Mouse (Mus musculus): ENCODE data around the gene Gpank1. TPM values are rescaled to one million over a fixed set of nuclear protein-coding genes. Genes with fewer than 3 reads are reported as not detected.

Gpank1 gene
- polyA plus RNA-seq, 1 experiment = not detected

DNA sequence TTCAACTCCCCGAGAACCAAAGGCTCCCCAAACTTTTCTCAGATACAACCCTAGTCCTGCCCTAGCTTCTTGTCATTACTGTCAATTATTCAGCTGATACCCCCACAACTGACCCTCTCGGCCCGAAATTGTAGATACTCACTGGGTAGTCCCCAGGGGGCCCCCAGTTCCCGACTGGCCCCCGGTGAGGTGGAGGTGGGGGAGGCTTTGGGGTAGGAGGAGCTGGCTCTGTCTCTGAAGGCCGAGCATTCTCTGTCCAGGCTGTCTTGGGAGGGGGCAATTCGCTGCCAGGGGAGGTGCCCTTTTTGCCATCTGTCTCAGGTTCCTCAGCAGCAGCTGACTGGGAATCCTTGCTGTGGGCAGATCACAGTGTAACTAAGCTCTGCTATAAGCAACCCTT lies 38.4 kb downstream of the Gpank1 start:
- 76% methylated on average over 7 of the region's 7 CpGs for WGBS
- Histone ChIP-seq H3K4me1 (ENCODE audit: control insufficient read depth, insufficient read depth, low read length) (peaks cover 11% of the 10 kb centered on the region), H3K4me3 (ENCODE audit: insufficient read depth, low read depth, low read length) (no peak overlapping the region), H3K27ac (ENCODE audit: insufficient read depth, low read depth, low read length) (no peak overlapping the region)
- TF ChIP-seq POLR2A (IDR thresholded peaks at IDR 0.05; ENCODE audit: insufficient read depth, low read depth, low read length) = no peak

DNA sequence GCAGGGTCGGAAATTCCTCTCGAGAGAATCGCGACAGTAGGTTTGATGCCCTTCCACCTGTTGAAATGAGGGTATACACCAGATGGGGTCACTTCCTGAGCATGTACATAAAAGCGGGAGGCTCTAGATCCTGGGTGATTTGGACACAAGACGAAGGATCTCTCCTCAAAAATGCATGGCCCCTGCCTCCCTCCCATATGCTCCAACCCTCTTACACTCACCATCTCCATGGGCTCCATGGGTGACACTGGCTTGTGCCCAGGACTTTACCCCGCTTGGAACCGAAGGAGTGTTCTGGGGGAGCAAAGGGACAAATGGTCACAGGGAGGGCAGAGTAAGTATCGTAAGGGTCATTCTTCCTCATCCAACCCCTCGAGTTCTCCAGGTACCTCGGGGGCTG lies 40.2 kb downstream of the Gpank1 start:
- TF ChIP-seq POLR2A (IDR thresholded peaks at IDR 0.05; ENCODE audit: insufficient read depth, low read depth, low read length) = no peak
- no peak for TF ChIP-seq CTCF (IDR thresholded peaks at IDR 0.05; ENCODE audit: insufficient read depth, low read depth, low read length)
- no peak overlapping the region for H3K27ac ChIP-seq (ENCODE audit: insufficient read depth, low read depth, low read length)
- 73% methylated on average over 11 of the region's 11 CpGs for WGBS
- H3K4me1 ChIP-seq (ENCODE audit: control insufficient read depth, insufficient read depth, low read length) = peaks cover 13% of the 10 kb centered on the region
- no peak overlapping the region for H3K4me3 ChIP-seq (ENCODE audit: insufficient read depth, low read depth, low read length)

DNA sequence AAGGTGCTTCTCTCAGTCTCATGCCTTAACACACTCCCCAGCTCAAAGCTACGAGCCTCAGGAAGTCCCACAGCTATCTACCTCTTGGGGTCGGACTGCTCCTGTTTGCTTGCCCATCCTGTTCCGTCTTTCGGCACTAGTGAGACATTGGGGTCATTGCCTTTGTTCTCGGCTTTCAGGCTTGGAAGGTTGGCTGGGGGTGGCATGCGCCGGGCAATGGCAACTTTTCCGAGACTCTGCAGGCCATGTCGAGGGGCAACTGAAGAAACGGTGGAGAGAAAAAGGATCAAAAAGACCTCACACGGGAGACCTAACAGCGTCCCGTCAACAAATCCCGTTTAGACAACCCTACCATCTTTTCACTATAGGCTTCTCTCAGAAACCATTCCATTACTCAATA lies 40.9 kb downstream of the Gpank1 start:
- TF ChIP-seq POLR2A (IDR thresholded peaks at IDR 0.05; ENCODE audit: insufficient read depth, low read depth, low read length) (no peak), CTCF (IDR thresholded peaks at IDR 0.05; ENCODE audit: insufficient read depth, low read depth, low read length) (no peak)
- Histone ChIP-seq H3K27ac (ENCODE audit: insufficient read depth, low read depth, low read length) (no peak overlapping the region), H3K4me3 (ENCODE audit: insufficient read depth, low read depth, low read length) (peak overlapping the region; percentile 6; the same call in 1 of the 2 replicates), H3K4me1 (ENCODE audit: control insufficient read depth, insufficient read depth, low read length) (peaks cover 13% of the 10 kb centered on the region)
- WGBS = 36% methylated on average over 14 of the region's 14 CpGs

DNA sequence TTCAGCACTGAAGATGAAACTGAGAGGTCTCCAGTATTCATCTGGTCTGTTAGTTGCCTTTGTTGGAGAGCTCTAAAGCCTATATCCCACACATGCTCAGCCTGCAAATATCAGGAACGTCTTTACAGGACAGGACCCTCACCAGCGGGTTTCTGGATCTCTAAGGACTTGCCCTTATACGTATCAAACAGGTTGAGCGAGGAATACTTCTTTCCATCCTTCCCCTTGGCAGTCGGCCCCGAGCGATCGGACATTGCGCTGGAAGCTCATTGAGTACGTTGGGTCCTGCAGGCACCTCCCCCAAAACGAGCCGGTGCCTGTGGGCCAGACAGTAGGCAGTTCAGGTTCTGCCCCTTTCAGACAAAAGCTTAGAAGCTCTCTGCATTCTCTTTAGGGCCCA lies 41.5 kb downstream of the Gpank1 start:
- Histone ChIP-seq H3K4me1 (ENCODE audit: control insufficient read depth, insufficient read depth, low read length) (peaks cover 13% of the 10 kb centered on the region), H3K4me3 (ENCODE audit: insufficient read depth, low read depth, low read length) (peak overlapping the region; percentile 34), H3K27ac (ENCODE audit: insufficient read depth, low read depth, low read length) (no peak overlapping the region)
- WGBS = 6% methylated on average over 12 of the region's 12 CpGs
- TF ChIP-seq CTCF (IDR thresholded peaks at IDR 0.05; ENCODE audit: insufficient read depth, low read depth, low read length) = no peak
- no peak for TF ChIP-seq POLR2A (IDR thresholded peaks at IDR 0.05; ENCODE audit: insufficient read depth, low read depth, low read length)

DNA sequence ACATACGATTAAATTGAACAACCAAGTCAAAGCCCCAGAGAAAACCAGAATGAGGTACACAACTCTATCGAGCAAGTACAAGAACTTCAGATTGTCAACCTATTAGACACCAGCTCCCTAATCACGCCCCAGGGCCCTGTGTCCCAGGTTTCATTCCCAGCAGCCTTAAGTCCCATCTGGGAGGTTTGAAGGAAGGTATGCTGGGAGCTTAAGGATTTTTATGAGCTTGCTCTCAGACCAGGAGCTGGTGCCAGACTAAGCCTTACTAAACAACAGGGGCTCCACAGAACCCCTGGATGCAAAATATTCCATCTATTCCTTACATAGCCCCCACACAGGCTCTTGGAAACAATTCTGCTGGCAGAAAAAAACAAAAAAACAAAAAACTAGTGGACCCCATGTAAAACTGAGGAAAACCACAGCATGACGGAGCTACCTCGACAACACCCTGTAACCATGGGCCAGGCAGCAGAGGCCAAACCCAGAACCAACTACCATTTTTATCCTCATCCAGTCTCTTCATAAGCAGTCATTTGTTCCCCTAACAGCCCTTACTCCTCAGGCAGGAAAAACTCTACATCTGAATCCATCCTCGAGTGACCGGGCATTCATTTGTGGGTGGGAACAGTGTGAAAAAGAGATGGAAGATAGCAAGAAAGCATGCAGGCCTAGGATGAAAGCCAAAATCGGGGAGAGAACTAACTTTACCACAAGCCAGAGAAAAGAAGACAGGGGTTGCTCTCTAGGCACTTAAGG lies 42.2 kb downstream of the Gpank1 start:
- Histone ChIP-seq H3K4me1 (ENCODE audit: control insufficient read depth, insufficient read depth, low read length) (peaks cover 13% of the 10 kb centered on the region), H3K27ac (ENCODE audit: insufficient read depth, low read depth, low read length) (peak overlapping the region; percentile 68), H3K4me3 (ENCODE audit: insufficient read depth, low read depth, low read length) (peak overlapping the region; percentile 59)
- no peak for TF ChIP-seq POLR2A (IDR thresholded peaks at IDR 0.05; ENCODE audit: insufficient read depth, low read depth, low read length)
- TF ChIP-seq CTCF (IDR thresholded peaks at IDR 0.05; ENCODE audit: insufficient read depth, low read depth, low read length) = no peak
- WGBS = 2% methylated on average over 8 of the region's 8 CpGs

DNA sequence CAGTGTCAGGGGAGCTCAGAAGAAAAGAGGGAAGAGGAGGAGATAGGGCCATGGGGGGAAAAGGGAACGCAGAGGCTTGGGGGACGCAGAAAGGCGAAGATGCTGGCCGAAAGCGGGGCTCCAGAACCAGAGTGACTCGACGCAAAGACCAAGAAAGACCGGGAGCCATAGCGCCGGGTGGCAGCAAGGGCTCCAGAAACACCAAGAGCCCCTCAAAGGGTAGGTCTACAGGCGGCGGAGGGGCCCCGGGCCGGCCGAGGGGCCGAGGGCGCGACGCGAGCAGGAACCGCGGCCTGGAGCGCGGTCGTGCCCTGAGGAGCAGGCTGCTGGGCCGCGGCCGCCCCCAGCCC lies 42.9 kb downstream of the Gpank1 start:
- Histone ChIP-seq H3K27ac (ENCODE audit: insufficient read depth, low read depth, low read length) (peak overlapping the region; percentile 68), H3K4me1 (ENCODE audit: control insufficient read depth, insufficient read depth, low read length) (peaks cover 13% of the 10 kb centered on the region)
- WGBS = under 1% methylated on average over 25 of the region's 28 CpGs

DNA sequence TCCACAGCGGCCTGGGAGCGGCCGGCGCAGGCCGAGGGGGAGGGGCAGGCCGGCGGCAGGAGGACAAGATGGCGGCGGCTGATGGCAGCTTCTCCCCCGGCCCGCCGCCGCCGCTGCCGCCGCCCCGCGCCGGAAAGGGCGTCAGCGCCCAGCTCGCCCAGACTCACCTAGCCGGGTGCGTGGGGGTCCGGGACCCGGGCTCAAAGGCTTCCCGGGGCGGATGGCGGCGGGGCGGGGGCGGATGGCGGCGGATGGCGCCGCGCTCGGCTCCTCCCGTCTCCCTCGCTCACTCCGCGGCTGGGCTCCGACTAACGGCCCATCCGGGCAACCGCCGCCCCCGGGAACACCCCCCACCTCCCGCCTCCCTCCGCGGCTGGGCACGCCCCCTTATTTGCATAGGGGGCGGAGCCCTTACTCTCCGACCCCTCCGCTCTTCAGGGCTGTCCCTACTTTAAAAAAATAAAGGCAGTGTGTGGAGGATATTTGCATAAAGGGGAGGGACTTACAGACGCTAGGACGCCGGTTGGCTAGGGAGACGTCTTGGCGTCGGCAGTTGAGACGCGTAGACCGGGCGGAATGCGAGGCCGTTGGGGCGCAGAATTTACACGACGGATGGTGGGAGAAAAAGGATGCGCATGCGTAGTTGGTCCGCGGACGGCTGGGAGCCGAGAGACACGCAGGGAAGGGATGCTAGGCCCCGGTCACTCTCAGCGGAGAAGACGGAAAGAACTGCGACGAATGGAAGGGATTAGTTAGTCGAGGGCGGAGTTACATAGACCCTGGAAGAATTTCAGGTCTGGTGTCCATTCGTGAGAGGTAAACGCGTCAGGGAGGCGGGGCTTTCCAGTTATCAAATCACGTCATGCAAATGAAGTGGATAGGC lies 43.6 kb downstream of the Gpank1 start, which contains the start of gene Prrc2a:
Prrc2a (minus strand) TSS at position 330 of the 883 bp plus-strand sequence.
- peak within 1 kb of the TSS; percentile 59 for H3K4me3 ChIP-seq (ENCODE audit: insufficient read depth, low read depth, low read length)
- under 1% methylated on average over 88 of the region's 89 CpGs for WGBS
- H3K4me1 ChIP-seq (ENCODE audit: control insufficient read depth, insufficient read depth, low read length) = peaks cover 13% of the 10 kb centered on the region
- TF ChIP-seq CTCF (IDR thresholded peaks at IDR 0.05; ENCODE audit: insufficient read depth, low read depth, low read length) (no peak), POLR2A (IDR thresholded peaks at IDR 0.05; ENCODE audit: insufficient read depth, low read depth, low read length) (peak; percentile 90)
- peak within 1 kb of the TSS; percentile 87 for H3K27ac ChIP-seq (ENCODE audit: insufficient read depth, low read depth, low read length)

More for the DNA sequence above, 42.9 kb downstream of the Gpank1 start:
- peak overlapping the region; percentile 59 for H3K4me3 ChIP-seq (ENCODE audit: insufficient read depth, low read depth, low read length)
- no peak for TF ChIP-seq POLR2A (IDR thresholded peaks at IDR 0.05; ENCODE audit: insufficient read depth, low read depth, low read length)
- TF ChIP-seq CTCF (IDR thresholded peaks at IDR 0.05; ENCODE audit: insufficient read depth, low read depth, low read length) = no peak

DNA sequence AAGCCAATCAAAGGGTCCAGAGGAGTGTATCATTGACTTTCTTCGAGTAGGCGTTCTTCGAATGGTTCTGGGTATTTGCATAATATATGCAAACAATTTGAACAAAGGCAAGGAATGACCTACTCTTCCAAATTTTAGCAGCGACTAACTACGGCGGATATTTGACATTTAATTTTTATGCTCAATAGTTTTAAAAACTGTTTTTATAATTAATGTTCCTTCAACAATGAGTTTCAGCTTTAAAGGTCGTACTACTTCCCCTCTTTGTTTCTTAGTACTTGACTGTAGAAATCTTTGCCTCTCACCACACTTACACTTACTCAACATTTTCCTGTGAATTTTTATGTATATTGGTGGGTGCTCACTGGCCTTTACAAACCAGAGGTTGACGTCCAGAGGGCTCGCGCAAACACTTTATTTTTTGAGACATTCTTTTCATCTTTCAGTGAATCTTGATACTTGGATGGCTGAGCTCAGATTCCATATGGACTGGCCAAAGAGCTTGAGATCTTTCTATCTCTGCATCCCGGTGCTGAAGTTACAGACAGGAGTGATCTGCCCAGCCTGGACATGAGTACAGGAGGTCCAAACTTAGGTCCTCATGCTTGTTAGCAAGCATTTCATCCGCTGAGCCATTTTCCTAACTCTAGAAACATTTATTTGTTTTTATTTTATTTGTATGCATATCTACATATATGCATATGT lies 44.3 kb downstream of the Gpank1 start:
- 14% methylated on average over 12 of the region's 12 CpGs for WGBS
- H3K27ac ChIP-seq (ENCODE audit: insufficient read depth, low read depth, low read length) = peak overlapping the region; percentile 87

More for the DNA sequence above, 44.3 kb downstream of the Gpank1 start:
- TF ChIP-seq CTCF (IDR thresholded peaks at IDR 0.05; ENCODE audit: insufficient read depth, low read depth, low read length) (no peak), POLR2A (IDR thresholded peaks at IDR 0.05; ENCODE audit: insufficient read depth, low read depth, low read length) (no peak)
- peak overlapping the region; percentile 51 for H3K4me3 ChIP-seq (ENCODE audit: insufficient read depth, low read depth, low read length)
- peaks cover 13% of the 10 kb centered on the region for H3K4me1 ChIP-seq (ENCODE audit: control insufficient read depth, insufficient read depth, low read length)

Measured in olfactory bulb, adult 2 months (tissue).